Mouse (Mus musculus) C2C12 (cell line): ENCODE results near the gene Carmil2. TPM values are rescaled to one million over a fixed set of nuclear protein-coding genes. Genes with fewer than 3 reads are reported as not detected.

Source experiments
- H3K27me3 ChIP-seq: one replicate; pipeline ENCODE4 v1.6.1; 2011; ENCODE audit not compliant: control insufficient read depth, insufficient read depth, insufficient read length
- H3K36me3 ChIP-seq: one replicate; pipeline ENCODE4 v1.6.1; 2011; ENCODE audit not compliant: control insufficient read depth, insufficient read depth
- H3K4me3 ChIP-seq: one replicate; pipeline ENCODE4 v1.5.1; 2011; ENCODE audit warnings: mild to moderate bottlenecking, control low read depth; ENCODE audit not compliant: poor library complexity, insufficient read depth, severe bottlenecking
- H3K79me2 ChIP-seq: one replicate; pipeline ENCODE4 v1.6.1; 2011; ENCODE audit not compliant: control insufficient read depth, insufficient read depth
- H3K79me3 ChIP-seq: one replicate; pipeline ENCODE4 v1.6.1; 2011; ENCODE audit warnings: low read depth, control low read depth
- H3ac ChIP-seq: one replicate; pipeline ENCODE3; 2011; ENCODE audit warnings: low read depth; ENCODE audit not compliant: control insufficient read depth, insufficient read length
- CEBPB ChIP-seq: IDR thresholded peaks from one replicate; pipeline ENCODE4 v1.6.1; 2011; ENCODE audit warnings: low read depth, mild to moderate bottlenecking, control low read depth, moderate library complexity
- CTCF ChIP-seq: IDR thresholded peaks from one replicate; pipeline ENCODE4 v1.5.1; 2011; ENCODE audit not compliant: control insufficient read depth, insufficient read depth, insufficient read length
- FOSL1 ChIP-seq: IDR thresholded peaks from one replicate; pipeline ENCODE4 v1.8.0; 2011; ENCODE audit warnings: mild to moderate bottlenecking, low read length; ENCODE audit not compliant: poor library complexity, insufficient read depth, severe bottlenecking
- MAX ChIP-seq: IDR thresholded peaks from one replicate; pipeline ENCODE4 v1.6.1; 2011; ENCODE audit warnings: mild to moderate bottlenecking, control low read depth
- MYOD1 ChIP-seq: IDR thresholded peaks from one replicate; pipeline ENCODE4 v1.6.1; 2011; ENCODE audit warnings: low read depth; ENCODE audit not compliant: control insufficient read depth, insufficient read length
- MYOG ChIP-seq: IDR thresholded peaks from one replicate; pipeline ENCODE4 v1.6.1; 2011; ENCODE audit not compliant: control insufficient read depth, insufficient read length; ENCODE audit errors: extremely low read depth
- USF1 ChIP-seq: IDR thresholded peaks from one replicate; pipeline ENCODE4 v1.6.1; 2011; ENCODE audit warnings: low read depth, mild to moderate bottlenecking, control low read depth, moderate library complexity
- polyA plus RNA-seq: library from polyadenylated mRNA; unstranded; fragments of >200 nt; fragmentation: generic; extraction: Trizol; gene quantifications from one replicate; pipeline ENCODE4 v1.2.1, GENCODE M21; 2012; ENCODE audit warnings: missing spikeins

Gene Carmil2
- polyA plus RNA-seq, 1 experiment, result 0.49 TPM

GRCm38 (mm10) chr8:105686551-105686950 lies 477 bp downstream of the Carmil2 start:
- H3K27me3 ChIP-seq, result no peaks in the 10 kb centered on the region
- TF ChIP-seq MYOG (no peak), USF1 (no peak), CEBPB (no peak), CTCF (no peak), MAX (no peak), FOSL1 (no peak), MYOD1 (no peak)
- peaks cover 30% of the 10 kb centered on the region for H3K36me3 ChIP-seq
- no peak overlapping the region for H3ac ChIP-seq
- H3K79me2 ChIP-seq, result no peaks in the 10 kb centered on the region
- no peaks in the 10 kb centered on the region for H3K79me3 ChIP-seq
- no peak overlapping the region for H3K4me3 ChIP-seq

DNA sequence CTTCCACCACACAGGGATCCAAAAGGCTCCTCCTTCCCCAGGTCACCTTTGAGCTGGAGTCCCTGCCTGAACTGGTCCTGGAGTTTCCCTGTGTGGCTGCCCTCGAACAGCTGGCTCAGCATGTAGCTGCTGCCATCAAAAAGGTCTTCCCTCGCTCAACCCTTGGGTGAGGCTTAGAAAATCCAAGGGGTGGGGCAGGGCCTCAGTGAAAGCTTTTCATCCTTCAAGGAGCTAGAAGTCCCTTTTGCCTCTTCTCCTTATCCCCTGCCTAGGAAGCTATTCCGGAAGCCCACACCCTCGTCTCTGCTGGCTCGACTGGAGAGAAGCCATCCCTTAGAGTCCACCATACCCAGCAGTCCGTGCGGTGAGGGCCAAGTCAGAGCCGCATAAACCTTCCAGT lies 1.4 kb downstream of the Carmil2 start:
- Histone ChIP-seq H3K4me3 (no peak overlapping the region), H3K79me3 (no peaks in the 10 kb centered on the region), H3K36me3 (peaks cover 21% of the 10 kb centered on the region), H3ac (no peak overlapping the region), H3K27me3 (no peaks in the 10 kb centered on the region), H3K79me2 (no peaks in the 10 kb centered on the region)
- TF ChIP-seq MAX, result no peak
- TF ChIP-seq FOSL1, result no peak
- no peak for TF ChIP-seq CTCF
- TF ChIP-seq MYOG, result no peak
- TF ChIP-seq USF1, result no peak
- no peak for TF ChIP-seq CEBPB
- TF ChIP-seq MYOD1, result no peak

DNA sequence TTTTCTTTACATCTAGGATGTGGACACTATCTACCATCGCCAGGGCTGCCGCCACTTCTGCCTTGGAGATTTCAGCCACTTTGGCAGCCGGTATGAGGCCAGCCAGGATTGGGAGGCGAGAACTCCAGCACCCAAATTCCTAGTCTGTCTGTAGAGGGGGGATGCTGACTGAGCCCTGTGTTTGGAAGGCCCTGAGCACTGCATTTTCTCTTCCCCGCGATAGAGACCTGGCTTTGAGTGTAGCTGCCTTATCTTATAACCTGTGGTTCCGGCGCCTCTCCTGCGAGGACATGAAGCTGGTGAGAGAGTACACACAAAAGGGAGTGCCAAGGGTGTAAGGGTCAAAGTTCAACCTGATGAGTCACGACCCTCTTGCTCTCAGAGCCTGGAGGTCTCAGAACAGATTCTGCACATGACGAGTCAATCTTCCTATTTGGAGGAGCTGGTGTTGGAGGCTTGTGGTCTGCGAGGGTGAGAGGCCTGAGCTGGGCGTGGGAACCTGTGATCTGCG lies 2.2 kb downstream of the Carmil2 start:
- H3K79me2 ChIP-seq, result no peaks in the 10 kb centered on the region
- no peaks in the 10 kb centered on the region for H3K27me3 ChIP-seq
- no peaks in the 10 kb centered on the region for H3K79me3 ChIP-seq
- TF ChIP-seq USF1 (no peak), MYOG (no peak), MAX (no peak), CTCF (no peak), FOSL1 (no peak), CEBPB (no peak), MYOD1 (no peak)
- H3ac ChIP-seq, result no peak overlapping the region
- no peak overlapping the region for H3K4me3 ChIP-seq
- peaks cover 13% of the 10 kb centered on the region for H3K36me3 ChIP-seq

- no peak overlapping the region for H3K4me3 ChIP-seq
- no peak overlapping the region for H3ac ChIP-seq
- H3K36me3 ChIP-seq, result peaks cover 2% of the 10 kb centered on the region
- H3K27me3 ChIP-seq, result no peaks in the 10 kb centered on the region
- TF ChIP-seq FOSL1 (no peak), MYOG (no peak), USF1 (no peak), MAX (no peak), CEBPB (no peak)
- no peaks in the 10 kb centered on the region for H3K79me2 ChIP-seq
- no peaks in the 10 kb centered on the region for H3K79me3 ChIP-seq
Observed at GRCm38 (mm10) chr8:105689256-105689982, 3.3 kb downstream of the Carmil2 start.

DNA sequence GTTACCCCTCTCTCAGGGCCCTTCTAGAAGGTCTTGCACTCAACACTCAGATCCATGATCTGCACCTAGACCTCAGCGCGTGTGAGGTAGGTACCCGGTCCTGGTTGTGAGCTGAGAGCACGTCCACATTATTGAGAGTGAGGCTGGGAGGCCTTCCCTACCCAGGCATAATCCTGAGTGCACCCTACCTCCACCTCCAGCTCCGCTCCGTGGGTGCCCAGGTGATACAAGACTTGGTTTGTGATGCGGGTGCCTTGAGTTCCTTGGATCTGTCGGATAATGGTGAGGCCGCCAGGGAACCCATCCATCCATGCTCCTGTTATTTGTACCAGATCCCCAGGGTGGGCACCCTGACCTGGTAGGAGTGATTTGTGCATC lies 3.9 kb downstream of the Carmil2 start:
- H3K79me3 ChIP-seq, result no peaks in the 10 kb centered on the region
- H3ac ChIP-seq, result no peak overlapping the region
- H3K27me3 ChIP-seq, result no peaks in the 10 kb centered on the region
- no peaks in the 10 kb centered on the region for H3K36me3 ChIP-seq
- no peak overlapping the region for H3K4me3 ChIP-seq
- H3K79me2 ChIP-seq, result no peaks in the 10 kb centered on the region
- TF ChIP-seq MYOG, result no peak
- no peak for TF ChIP-seq MYOD1
- no peak for TF ChIP-seq CEBPB
- TF ChIP-seq USF1, result no peak
- no peak for TF ChIP-seq FOSL1
- no peak for TF ChIP-seq MAX
- no peak for TF ChIP-seq CTCF

DNA sequence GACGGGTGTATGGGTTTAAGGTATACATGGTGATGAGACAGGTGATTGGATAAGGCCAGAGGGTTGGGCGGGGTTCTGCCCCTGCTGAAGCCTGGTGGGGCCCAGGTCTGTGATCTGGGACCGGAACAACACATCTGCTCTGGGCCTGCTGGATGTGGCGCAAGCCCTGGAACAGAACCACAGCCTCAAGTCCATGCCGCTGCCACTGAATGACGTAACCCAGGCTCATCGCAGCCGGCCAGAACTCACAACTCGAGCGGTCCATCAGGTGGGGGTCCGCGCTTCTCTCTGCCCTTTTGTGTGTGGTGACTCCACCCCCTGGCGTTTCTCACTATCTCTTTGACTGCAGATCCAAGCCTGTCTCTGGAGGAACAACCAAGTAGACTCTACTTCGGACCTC lies 4.9 kb downstream of the Carmil2 start:
- TF ChIP-seq CTCF, result no peak
- H3K79me2 ChIP-seq, result no peaks in the 10 kb centered on the region
- no peaks in the 10 kb centered on the region for H3K79me3 ChIP-seq
- no peaks in the 10 kb centered on the region for H3K36me3 ChIP-seq
- H3K4me3 ChIP-seq, result no peak overlapping the region
- H3K27me3 ChIP-seq, result no peaks in the 10 kb centered on the region
- H3ac ChIP-seq, result no peak overlapping the region
